Mouse (Mus musculus) embryonic fibroblast, embryonic 13.5 days (primary cell): ENCODE data around the gene Nars2.

ENCODE experiments used
- CTCF ChIP-seq: IDR thresholded peaks from 2 replicates; pipeline ENCODE4 v1.5.1; 2011; ENCODE audit warnings: mild to moderate bottlenecking, control low read depth, low read length, moderate library complexity, borderline replicate concordance; ENCODE audit not compliant: insufficient read depth
- POLR2A ChIP-seq: IDR thresholded peaks from 2 replicates; pipeline ENCODE4 v1.6.1; 2011; ENCODE audit warnings: low read depth, mild to moderate bottlenecking, control low read depth, low read length, moderate library complexity

DNA sequence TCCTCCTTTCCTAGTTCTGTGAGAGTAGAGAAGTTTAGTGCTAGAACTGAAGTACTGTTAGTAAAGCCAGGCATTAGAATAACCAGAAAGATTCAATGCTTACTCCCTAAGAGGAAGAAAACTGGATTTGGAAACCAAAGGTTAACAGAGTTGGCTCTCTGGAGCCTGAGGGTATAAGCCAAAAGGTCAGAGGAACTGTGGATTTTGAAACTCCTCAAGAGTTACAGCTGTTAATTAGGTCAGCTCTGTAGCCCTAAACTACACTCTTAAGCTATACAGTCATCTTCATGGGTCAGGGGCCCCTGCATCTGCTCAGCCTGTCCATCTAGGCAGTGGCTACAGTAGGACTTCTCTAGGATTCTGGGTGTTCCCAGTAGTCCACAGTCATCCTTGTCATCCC lies 125.7 kb downstream of the Nars2 start:
- TF ChIP-seq CTCF, result no peak
- TF ChIP-seq POLR2A, result no peak
